Mouse (Mus musculus): ENCODE measurements around the gene Mcl1.

GRCm38 (mm10) chr3:95658868-95659712 lies 502 bp downstream of the Mcl1 start:
- TF ChIP-seq CTCF (IDR thresholded peaks at IDR 0.05; ENCODE audit: low read depth, low read length) (no peak), POLR2A (IDR thresholded peaks at IDR 0.05; ENCODE audit: extremely low read depth, insufficient read depth, low read length) (no peak)

All from liver, adult 2 months (tissue).